Mouse (Mus musculus) embryo, embryonic 10.5 days (tissue): ENCODE data around the gene Myo1h.

ENCODE experiments used
- DNase-seq: peaks from one replicate; pipeline ENCODE4 v3.0.0-alpha.2; 2015; ENCODE audit warnings: low spot score

Gene Myo1h

DNA sequence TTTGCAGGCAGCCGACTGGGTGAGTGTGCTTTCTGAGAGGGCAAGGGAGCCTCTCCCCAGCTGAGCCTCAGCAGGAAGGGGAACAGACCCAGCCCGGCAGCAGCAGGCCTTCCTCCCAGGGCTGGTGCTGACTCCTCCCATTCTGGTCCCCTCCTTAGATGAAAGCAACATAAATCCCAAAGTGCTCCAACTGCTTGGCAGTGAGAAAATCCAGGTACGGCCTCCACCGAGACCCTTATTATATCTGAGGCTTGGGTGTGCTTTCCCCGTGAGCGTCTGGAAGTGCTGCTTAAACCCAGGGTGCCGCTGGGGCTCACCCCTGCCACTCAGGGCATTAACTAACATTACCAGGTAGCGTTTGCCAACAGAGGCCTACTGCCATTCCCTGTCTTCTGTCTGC is 70.6 kb downstream of the Myo1h start:
- no peak for DNase-seq

GRCm38 (mm10) chr5:114360968-114361367 is 72.0 kb downstream of the Myo1h start:
- DNase-seq = no peak

- no peak for DNase-seq
These were observed 76.2 kb downstream of the Myo1h start for GRCm38 (mm10) chr5:114365043-114365752.

GRCm38 (mm10) chr5:114368121-114368520 is 79.2 kb downstream of the Myo1h start:
- DNase-seq = no peak

- DNase-seq = no peak
These were observed 80.0 kb downstream of the Myo1h start for GRCm38 (mm10) chr5:114368803-114369496.

- DNase-seq = no peak
These were observed 81.0 kb downstream of the Myo1h start for GRCm38 (mm10) chr5:114369921-114370320.

DNA sequence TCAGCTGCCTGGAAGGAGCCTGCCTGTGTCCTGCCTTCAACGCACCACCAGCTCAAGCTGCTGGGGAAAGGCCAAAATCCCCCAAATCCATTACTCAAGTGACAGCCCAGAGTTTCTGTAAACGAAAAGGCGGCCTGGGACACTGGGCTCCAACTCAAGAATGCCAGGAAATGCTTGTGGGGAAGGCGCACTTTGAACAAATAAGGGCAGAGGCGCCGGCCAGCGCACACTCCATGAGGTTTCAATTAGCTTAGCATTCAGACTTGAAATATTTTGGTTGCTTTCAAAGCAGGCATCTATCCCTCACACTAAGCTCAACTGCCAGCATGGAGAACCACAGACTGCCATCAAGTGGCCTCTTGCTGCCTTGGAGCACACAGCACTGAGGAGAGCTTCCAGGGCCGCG is 81.4 kb downstream of the Myo1h start:
- DNase-seq = peak; percentile 71

- no peak for DNase-seq
These were observed 82.4 kb downstream of the Myo1h start for GRCm38 (mm10) chr5:114371331-114371730.

- peak; percentile 28 for DNase-seq
These were observed 82.9 kb downstream of the Myo1h start for GRCm38 (mm10) chr5:114371731-114372473.

GRCm38 (mm10) chr5:114372565-114372964 is 83.6 kb downstream of the Myo1h start:
- DNase-seq = peak; percentile 42

DNA sequence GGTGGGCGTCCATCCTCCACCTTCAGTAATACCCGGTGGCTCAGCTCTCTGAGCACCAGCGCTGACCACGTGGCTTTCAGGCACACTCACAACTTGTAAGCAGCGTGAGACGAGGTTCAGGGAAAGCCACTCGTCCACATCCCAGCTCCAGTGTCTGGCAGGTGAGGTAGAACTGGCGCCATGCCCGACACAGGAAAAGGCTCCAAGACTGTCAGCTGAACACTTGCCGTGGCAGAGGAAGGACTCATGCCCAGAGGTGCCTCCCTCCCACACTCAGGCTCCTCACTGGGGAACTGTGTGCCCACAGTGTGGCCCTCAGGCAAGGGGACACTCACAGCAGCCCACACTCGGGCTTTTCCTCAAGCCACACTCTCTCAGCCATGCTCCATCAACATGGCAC is 84.2 kb downstream of the Myo1h start:
- no peak for DNase-seq

DNA sequence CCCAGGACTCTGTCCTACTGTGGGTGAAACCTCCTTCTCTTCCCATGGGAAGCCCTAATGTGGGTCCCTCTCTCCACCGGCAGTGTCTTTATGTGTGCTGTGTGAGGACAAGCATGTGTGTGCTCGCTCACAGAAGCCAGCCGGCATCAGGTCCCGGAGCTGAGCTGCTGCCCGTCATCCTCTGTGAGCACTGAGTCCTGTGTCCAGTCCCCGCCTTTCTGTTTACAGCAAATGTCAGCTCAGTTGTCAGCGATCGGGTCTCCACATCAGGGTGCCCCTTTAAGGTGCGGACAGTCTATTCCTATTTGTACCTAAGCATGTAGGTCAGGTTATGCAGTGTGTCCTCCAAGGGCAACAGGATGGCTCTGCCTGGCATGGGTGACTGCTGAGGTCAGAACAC is 84.6 kb downstream of the Myo1h start:
- no peak for DNase-seq

- DNase-seq = no peak
These were observed 85.6 kb downstream of the Myo1h start for GRCm38 (mm10) chr5:114374409-114375213.

DNA sequence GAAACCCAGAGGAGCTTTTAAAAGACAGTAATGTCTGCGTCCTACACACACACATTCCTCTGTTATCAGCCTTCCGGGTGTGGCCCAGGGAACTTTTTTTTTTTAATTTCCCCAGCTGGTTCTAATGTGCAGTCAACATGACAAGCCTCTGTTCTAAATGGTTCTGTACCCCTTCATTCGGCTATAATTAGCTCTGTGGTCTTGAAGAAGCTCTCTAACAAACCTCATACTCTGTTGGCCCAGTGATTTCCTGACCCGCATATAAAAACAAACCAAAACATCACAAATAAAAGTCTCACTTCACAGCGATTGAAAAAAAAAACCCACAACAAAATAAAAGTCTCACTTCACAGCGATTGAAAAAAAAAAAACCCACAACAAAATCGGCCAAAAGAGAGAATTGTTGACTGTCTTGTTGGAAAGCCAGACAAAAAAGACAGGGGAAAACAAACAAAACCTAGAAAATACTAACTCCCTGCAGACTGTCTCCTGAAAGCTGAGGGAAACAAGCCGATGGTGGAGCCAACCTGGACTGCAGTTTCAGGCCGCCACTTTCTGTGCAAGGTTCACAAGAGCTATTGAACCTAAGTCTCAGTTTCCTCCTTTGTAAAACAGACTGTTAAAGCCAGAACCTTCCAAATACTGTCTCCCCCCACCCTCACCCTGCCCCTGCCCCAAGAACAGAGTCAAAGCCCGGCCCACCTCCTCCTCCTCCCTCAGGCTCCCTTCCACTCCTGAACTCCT is 89.4 kb downstream of the Myo1h start:
- no peak for DNase-seq

DNA sequence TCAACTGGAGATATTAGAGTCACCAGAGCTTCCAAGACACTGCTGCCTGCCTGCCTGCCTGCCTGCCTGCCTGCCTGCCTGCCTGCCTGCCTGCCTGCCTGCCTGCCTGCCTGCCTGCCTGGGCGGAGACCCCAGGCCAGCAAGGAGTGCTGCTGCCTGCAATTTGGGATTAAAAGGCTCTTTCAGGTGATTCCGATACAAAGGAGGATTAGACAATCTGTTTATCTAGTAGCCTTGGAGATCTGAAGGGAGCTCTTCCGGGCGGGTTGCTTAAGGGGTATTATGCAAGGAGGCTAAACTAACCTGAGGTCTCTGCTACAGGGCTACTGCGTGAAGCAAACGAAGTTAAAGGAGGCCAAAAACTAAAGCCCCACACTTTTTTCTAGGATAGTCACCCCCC is 90.0 kb downstream of the Myo1h start:
- no peak for DNase-seq

DNA sequence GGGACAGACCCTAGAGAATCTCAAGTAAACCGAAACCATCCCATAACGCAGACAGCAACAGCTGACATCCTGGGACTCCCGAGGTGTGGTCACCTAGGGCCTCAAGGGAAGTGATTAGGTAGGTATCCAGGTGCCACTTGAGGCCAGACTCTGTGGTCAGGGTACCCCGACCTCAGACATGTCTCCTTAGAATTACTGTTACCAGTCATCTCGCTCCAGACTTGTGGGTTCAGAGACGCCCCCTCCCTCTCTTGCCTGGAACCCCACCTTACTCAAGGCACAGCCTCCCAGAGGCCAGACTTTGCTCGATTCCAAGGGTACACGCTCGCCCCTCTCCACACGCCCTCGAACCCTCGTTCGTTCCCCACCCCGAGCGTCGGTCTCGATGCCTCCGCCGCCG is 90.8 kb downstream of the Myo1h start:
- DNase-seq = peak; percentile 36

- DNase-seq = peak; percentile 93
These were observed 91.4 kb downstream of the Myo1h start, which contains the start of the genes Kctd10 and Ube3b for GRCm38 (mm10) chr5:114380209-114381012. Gene Kctd10 (minus strand): TSS chr5:114380508. Gene Ube3b (plus strand): TSS chr5:114380607.

GRCm38 (mm10) chr5:114381013-114381351 is 92.0 kb downstream of the Myo1h start:
- no peak for DNase-seq

DNA sequence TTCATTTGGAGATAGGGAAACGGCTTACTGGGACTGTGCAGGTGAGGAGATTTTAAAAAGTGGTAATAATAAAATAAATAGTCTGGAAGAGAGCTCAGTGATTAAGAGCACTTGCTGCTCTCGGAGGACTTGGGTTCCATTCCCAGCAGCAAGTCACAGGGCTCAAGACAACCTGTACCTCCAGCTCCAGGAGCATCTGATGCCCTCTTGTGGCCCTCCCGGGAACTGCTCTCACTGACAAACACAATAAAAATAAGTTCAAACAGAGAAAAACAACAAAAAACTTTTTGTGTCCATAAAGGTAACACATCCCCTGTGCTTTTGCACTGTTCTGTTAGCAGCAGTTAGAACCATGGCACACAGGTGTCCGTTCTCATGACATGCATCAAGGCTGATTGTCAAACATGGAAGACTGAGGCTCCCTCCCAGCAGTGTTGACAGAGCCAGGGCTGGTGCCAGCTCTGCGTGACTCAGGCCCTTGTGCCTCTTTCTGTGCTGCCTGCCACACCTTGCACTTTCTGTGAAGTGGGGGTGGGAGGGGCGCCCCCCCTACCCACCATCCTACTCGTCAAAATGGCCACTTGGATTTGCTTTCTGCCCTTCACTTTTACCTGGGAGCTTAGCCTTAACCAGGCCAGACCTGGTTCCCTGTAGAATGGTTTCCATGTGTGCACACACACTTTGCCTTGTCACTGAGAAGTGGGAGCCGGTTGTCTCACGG is 94.4 kb downstream of the Myo1h start:
- peak; percentile 49 for DNase-seq

DNA sequence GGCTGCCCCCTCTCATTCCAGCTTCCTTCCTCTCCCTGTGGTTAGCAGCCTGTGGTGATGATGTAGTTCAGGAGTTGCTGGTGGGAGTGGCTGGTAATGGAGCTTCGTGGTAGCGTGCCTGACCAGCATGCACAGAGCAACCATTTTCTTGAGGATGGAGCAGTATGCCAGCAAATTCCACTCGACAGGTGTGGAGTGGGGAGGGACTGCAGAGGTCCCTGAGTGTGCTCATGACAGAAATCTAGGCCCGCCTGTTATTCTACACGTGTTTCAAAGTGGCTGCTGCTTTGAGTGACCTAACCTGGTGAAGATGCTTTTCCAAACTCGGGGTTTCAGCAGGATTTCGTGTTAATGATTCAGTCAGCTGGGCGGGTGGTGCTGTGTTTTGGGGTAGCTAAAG is 95.5 kb downstream of the Myo1h start:
- DNase-seq = no peak
